Mouse (Mus musculus): ENCODE measurements around the gene 2310034G01Rik.

DNA sequence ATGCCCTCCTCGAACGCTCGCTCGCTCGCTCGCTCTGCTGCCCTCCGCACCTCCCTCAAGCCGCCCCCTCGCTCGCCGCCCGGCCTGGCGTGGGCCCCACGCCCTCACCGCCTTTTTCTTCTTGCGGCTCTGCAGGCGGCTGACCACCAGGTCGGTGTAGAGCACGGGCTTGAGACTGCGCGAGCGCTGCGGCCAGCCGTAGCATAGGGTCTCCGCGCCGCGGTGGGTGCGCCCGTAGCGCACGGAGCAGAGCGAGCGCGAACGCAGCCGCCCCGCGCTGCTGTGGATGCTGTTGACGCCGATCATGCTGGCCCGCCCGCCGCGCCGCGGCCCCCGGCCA, 32.6 kb downstream of the 2310034G01Rik start:
- no peak for TF ChIP-seq CTCF (IDR thresholded peaks at IDR 0.05; ENCODE audit: low read depth)
- no peak for TF ChIP-seq EP300 (optimal IDR thresholded peaks at IDR 0.05)

Data from stomach, postnatal 0 days (tissue).